Mouse (Mus musculus) hindbrain, embryonic 11.5 days (tissue): ENCODE results near the gene Mrpl10. TPM values are rescaled to one million over a fixed set of nuclear protein-coding genes. Genes with fewer than 3 reads are reported as not detected.
A peak's percentile ranks its signal among the peaks of the same experiment; 100 is the strongest.

Experiments used
- ATAC-seq: fragments of 200-750 bp; cut with Nextera tagmentation; 2 replicates; pipeline ENCODE4 v1.8.0; 2017; ENCODE audit warnings: mild to moderate bottlenecking, moderate TSS enrichment, moderate library complexity; ENCODE audit not compliant: low FRiP score
- DNase-seq: peaks from one replicate; pipeline ENCODE4 v3.0.0-alpha.2; 2015; ENCODE audit warnings: low spot score
- H3K27ac ChIP-seq: fragments of 300-500 bp; sonication (generic); 2 replicates; pipeline ENCODE4 v1.5.1; 2014; ENCODE audit warnings: mild to moderate bottlenecking, low read depth, low read length
- H3K27me3 ChIP-seq: fragments of 300-500 bp; sonication (generic); 2 replicates; pipeline ENCODE4 v1.6.1; 2014; ENCODE audit warnings: mild to moderate bottlenecking, low read length, moderate library complexity, mixed read lengths; ENCODE audit not compliant: control insufficient read depth, insufficient read depth
- H3K36me3 ChIP-seq: fragments of 300-500 bp; sonication (generic); 2 replicates; pipeline ENCODE4 v1.6.1; 2014; ENCODE audit warnings: mild to moderate bottlenecking, low read length, moderate library complexity, mixed read lengths; ENCODE audit not compliant: control insufficient read depth, insufficient read depth
- H3K4me1 ChIP-seq: fragments of 300-500 bp; sonication (generic); replicated peaks from 2 replicates; pipeline ENCODE4 v1.6.1; 2014; ENCODE audit warnings: low read length, mixed read lengths; ENCODE audit not compliant: control insufficient read depth, insufficient read depth
- H3K4me2 ChIP-seq: fragments of 300-500 bp; sonication (generic); replicated peaks from 2 replicates; pipeline ENCODE4 v1.6.1; 2014; ENCODE audit warnings: mild to moderate bottlenecking, low read depth, low read length
- H3K4me3 ChIP-seq: fragments of 300-500 bp; sonication (generic); 2 replicates; pipeline ENCODE4 v1.5.1; 2014; ENCODE audit warnings: low read depth, low read length
- H3K9ac ChIP-seq: fragments of 300-500 bp; sonication (generic); 2 replicates; pipeline ENCODE4 v1.6.1; 2014; ENCODE audit warnings: low read depth, low read length
- H3K9me3 ChIP-seq: fragments of 300-500 bp; sonication (generic); 2 replicates; pipeline ENCODE4 v1.6.1; 2016; ENCODE audit warnings: low read length; ENCODE audit not compliant: control insufficient read depth
- WGBS: fragments of 180-500 bp; shearing (Covaris S2); extraction: QIAGEN DNeasy Blood & Tissue Kit; methylation state at CpG from one replicate; pipeline ENCODE4 v1.1.7; 2014; 5-methylcytosine and 5-hydroxymethylcytosine counted together
- polyA plus RNA-seq: library from polyadenylated mRNA; unstranded; fragments of >200 nt; fragmentation: Nextera tagmentation; extraction: Ambion mirVana; gene quantifications from 2 replicates; pipeline ENCODE4 v1.2.1, GENCODE M21; 2014

The Mrpl10 gene
- polyA plus RNA-seq, 1 experiment from 2014 or later = 79.4 TPM

GRCm38 (mm10) chr11:97071129-97071528 is 29.8 kb downstream of the Mrpl10 start:
- Histone ChIP-seq H3K4me3 (no peak overlapping the region), H3K9ac (no peak overlapping the region), H3K27ac (no peak overlapping the region), H3K36me3 (no peaks in the 10 kb centered on the region), H3K27me3 (no peaks in the 10 kb centered on the region), H3K9me3 (no peaks in the 10 kb centered on the region), H3K4me1 (no peaks in the 10 kb centered on the region), H3K4me2 (no peak overlapping the region)
- DNase-seq = no peak
- no peak for ATAC-seq
- 68% methylated on average over 1 of the region's 1 CpGs for WGBS

DNA sequence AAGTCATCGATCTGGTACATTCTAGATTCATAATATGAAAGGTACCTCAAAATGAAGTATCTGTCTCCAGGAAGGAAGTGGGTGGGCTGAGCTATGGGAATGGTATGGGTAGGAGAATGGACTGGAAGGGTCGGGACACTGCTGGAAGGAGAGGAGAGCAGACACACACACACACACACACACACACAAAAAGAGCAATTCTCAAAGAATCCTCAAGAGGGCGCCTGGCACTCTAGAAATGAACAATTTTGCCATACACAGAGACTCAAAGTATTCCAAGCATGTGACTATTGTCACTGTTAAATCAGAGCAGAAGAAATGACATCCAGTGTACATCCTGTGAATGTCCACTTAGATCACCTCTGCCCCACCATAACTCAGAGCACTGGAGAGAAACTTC is 31.2 kb downstream of the Mrpl10 start:
- H3K27ac ChIP-seq = no peak overlapping the region
- no peak overlapping the region for H3K4me2 ChIP-seq
- ATAC-seq (no peak), DNase-seq (peak; percentile 80)
- no peaks in the 10 kb centered on the region for H3K9me3 ChIP-seq
- no peak overlapping the region for H3K4me3 ChIP-seq
- no peaks in the 10 kb centered on the region for H3K36me3 ChIP-seq
- no peak overlapping the region for H3K9ac ChIP-seq
- H3K27me3 ChIP-seq = no peaks in the 10 kb centered on the region
- 36% methylated on average over 3 of the region's 3 CpGs for WGBS
- no peaks in the 10 kb centered on the region for H3K4me1 ChIP-seq

- H3K4me1 ChIP-seq = no peaks in the 10 kb centered on the region
- no peak overlapping the region for H3K4me3 ChIP-seq
- H3K9ac ChIP-seq = no peak overlapping the region
- no peak for DNase-seq
- 76% methylated on average over 8 of the region's 8 CpGs for WGBS
- no peaks in the 10 kb centered on the region for H3K27me3 ChIP-seq
- H3K27ac ChIP-seq = no peak overlapping the region
- H3K9me3 ChIP-seq = no peaks in the 10 kb centered on the region
- no peaks in the 10 kb centered on the region for H3K36me3 ChIP-seq
- no peak overlapping the region for H3K4me2 ChIP-seq
- ATAC-seq = no peak
These were observed 32.9 kb downstream of the Mrpl10 start for GRCm38 (mm10) chr11:97074235-97074634.

DNA sequence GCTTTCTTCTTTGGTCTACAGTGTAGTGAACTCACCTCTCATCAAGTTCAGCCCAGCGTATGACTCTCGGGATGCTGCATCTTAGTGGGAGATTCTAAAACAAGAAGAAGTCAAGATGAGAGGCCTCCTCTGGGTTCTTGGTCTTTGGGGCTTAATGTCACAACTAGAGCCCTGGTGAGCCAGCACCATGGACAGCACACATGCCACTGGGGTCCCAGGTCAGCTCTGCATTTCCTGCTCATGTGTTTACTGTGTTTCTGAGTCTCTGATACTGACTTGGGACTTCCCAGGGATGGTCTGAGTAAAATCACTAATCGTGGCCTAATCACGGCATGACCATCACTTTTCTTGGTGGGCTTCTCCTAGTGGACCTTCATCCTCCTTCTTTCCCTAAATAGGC is 37.4 kb downstream of the Mrpl10 start:
- 60% methylated on average over 4 of the region's 4 CpGs for WGBS
- H3K27ac ChIP-seq = no peak overlapping the region
- H3K9me3 ChIP-seq = no peaks in the 10 kb centered on the region
- no peaks in the 10 kb centered on the region for H3K27me3 ChIP-seq
- no peaks in the 10 kb centered on the region for H3K36me3 ChIP-seq
- DNase-seq (peak; percentile 28), ATAC-seq (no peak)
- H3K4me3 ChIP-seq = no peak overlapping the region
- H3K4me1 ChIP-seq = 0 out of 2 replicates have a peak, but pooled peaks cover 2% of the 10 kb centered on the region
- H3K9ac ChIP-seq = no peak overlapping the region
- no peak overlapping the region for H3K4me2 ChIP-seq

DNA sequence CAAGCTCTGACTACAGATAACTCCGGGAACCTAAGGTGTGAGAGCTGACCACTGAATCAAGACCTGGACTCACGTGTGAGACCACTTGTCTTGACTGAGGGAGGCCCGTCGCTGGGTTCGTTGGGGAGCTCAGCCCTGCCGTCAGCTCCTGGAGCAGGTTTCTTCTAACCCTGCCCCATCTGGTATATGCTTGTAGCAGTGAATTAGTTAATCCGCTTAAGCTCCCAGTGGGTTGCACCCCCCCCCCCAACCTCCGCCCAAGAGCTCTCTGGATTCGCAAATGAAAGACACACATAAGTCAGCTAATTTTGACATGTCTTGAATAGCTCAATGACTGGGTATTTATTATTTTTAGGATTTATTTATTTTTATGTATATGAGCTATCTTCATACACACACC is 38.9 kb downstream of the Mrpl10 start:
- no peaks in the 10 kb centered on the region for H3K9me3 ChIP-seq
- no peak overlapping the region for H3K27ac ChIP-seq
- H3K4me1 ChIP-seq = 0 out of 2 replicates have a peak, but pooled peaks cover 3% of the 10 kb centered on the region
- no peak overlapping the region for H3K4me2 ChIP-seq
- H3K4me3 ChIP-seq = no peak overlapping the region
- no peak for DNase-seq
- no peak for ATAC-seq
- WGBS = 33% methylated on average over 9 of the region's 9 CpGs
- no peaks in the 10 kb centered on the region for H3K36me3 ChIP-seq
- H3K27me3 ChIP-seq = no peaks in the 10 kb centered on the region
- no peak overlapping the region for H3K9ac ChIP-seq

DNA sequence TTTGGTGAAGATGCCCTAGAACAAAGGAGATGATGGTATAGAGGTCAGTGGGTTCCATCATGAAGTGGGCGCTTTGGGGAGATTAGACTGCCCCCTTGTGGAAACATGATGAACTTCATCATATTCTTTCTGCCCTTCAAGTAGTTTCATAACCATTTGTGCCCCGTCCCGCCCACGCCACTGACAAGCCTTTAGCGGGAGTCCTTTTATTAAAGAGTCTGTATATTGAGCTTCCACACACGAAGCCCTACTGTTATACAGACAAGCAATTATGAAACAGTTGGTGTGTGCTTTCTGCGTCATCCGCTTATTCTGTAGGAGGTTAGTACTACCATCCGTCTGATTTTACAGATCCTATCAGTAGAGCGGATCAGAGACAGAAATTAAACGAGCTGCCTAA is 41.6 kb downstream of the Mrpl10 start:
- Histone ChIP-seq H3K27ac (no peak overlapping the region), H3K4me3 (no peak overlapping the region), H3K4me1 (0 out of 2 replicates have a peak, but pooled peaks cover 3% of the 10 kb centered on the region), H3K36me3 (no peaks in the 10 kb centered on the region), H3K9ac (no peak overlapping the region), H3K27me3 (no peaks in the 10 kb centered on the region), H3K4me2 (no peak overlapping the region), H3K9me3 (no peaks in the 10 kb centered on the region)
- ATAC-seq (no peak), DNase-seq (peak; percentile 63)
- WGBS = 44% methylated on average over 11 of the region's 11 CpGs

DNA sequence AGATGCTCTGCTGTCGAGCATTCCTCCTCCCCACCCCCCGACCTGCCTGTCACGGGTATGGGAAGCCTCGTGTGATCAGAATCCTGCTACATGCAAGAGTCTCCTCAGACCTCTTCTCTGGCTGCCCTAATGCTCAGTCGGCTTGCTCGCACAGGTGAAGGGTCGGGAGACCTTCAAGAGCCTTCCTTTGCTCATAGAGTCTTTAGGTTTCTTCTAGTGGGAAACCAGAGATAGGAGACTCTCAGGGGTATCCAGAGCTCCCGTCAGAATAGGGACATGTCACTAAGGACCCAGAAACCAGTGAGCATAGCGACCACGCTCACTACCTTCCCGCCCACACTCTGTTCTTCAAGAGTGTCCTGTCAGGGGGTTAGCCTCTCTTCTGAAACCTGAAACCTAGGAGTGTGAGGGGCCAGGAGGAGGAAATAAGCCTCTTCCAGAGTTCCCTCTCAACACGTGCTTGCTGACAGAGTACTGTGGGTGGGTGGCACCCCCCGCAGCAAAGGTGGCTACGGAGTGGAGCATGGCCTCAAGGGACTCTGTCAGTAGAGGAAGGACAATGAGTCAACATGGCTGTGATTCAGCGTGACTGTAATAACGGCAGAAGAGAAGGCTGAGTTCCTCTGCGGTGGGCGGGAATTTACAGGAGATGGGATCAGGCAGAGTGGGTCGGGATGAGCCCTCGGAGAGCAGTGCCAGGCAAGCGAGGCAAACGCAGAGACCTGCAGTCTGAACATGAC is 42.2 kb downstream of the Mrpl10 start:
- Histone ChIP-seq H3K36me3 (no peaks in the 10 kb centered on the region), H3K9me3 (no peaks in the 10 kb centered on the region), H3K4me1 (0 out of 2 replicates have a peak, but pooled peaks cover 3% of the 10 kb centered on the region), H3K4me3 (no peak overlapping the region), H3K9ac (no peak overlapping the region), H3K27me3 (no peaks in the 10 kb centered on the region), H3K27ac (no peak overlapping the region), H3K4me2 (no peak overlapping the region; the same call in 1 of the 2 replicates)
- WGBS = 41% methylated on average over 22 of the region's 22 CpGs
- no peak for ATAC-seq
- no peak for DNase-seq

DNA sequence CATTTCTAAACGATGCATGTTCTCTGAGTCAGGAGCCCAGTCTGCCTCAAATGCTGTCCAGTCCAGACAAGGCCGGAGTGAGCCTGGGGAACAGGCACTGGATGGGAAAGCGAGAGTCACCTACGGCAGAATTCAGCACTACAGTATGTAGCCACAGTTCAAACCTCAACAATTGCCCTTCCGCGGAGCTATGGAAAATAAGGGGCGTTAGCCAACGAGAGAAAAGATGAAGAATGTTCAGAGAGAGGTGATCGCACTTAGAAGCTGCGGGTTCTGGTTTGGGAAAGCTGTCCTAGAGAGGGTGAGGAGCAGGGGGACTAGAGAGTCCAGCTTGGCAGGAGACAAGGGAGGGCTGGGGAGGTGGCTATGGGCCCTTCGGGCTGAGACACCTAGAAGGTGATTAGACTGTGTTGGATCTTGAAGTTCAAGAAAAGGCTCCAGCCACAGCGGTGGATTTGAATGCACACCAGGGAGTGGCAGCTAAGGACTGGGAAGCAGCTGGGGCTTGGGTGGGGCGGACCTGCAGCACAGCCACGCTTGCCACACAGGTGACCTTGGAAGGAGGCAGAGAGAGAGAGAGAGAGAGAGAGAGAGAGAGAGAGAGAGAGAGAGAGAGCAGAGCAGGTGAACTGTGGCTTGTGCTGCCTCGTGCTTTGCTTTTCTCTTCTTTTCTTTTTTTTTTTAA is 43.6 kb downstream of the Mrpl10 start:
- H3K4me2 ChIP-seq = no peak overlapping the region
- H3K9me3 ChIP-seq = no peaks in the 10 kb centered on the region; the same call in 1 of the 2 replicates
- H3K27me3 ChIP-seq = no peaks in the 10 kb centered on the region
- no peaks in the 10 kb centered on the region for H3K36me3 ChIP-seq
- no peak overlapping the region for H3K4me3 ChIP-seq
- H3K9ac ChIP-seq = no peak overlapping the region
- DNase-seq (no peak), ATAC-seq (no peak)
- 0 out of 2 replicates have a peak, but pooled peaks cover 3% of the 10 kb centered on the region for H3K4me1 ChIP-seq
- H3K27ac ChIP-seq = no peak overlapping the region
- WGBS = 87% methylated on average over 15 of the region's 15 CpGs

- Histone ChIP-seq H3K27ac (no peak overlapping the region), H3K36me3 (no peaks in the 10 kb centered on the region), H3K27me3 (no peaks in the 10 kb centered on the region), H3K4me2 (no peak overlapping the region), H3K4me3 (no peak overlapping the region), H3K4me1 (0 out of 2 replicates have a peak, but pooled peaks cover 3% of the 10 kb centered on the region), H3K9me3 (no peaks in the 10 kb centered on the region; the same call in 1 of the 2 replicates), H3K9ac (no peak overlapping the region)
- DNase-seq (no peak), ATAC-seq (no peak)
- 69% methylated on average over 6 of the region's 6 CpGs for WGBS
These were observed 45.0 kb downstream of the Mrpl10 start for GRCm38 (mm10) chr11:97086365-97086764.
